In the genomic region with DNA sequence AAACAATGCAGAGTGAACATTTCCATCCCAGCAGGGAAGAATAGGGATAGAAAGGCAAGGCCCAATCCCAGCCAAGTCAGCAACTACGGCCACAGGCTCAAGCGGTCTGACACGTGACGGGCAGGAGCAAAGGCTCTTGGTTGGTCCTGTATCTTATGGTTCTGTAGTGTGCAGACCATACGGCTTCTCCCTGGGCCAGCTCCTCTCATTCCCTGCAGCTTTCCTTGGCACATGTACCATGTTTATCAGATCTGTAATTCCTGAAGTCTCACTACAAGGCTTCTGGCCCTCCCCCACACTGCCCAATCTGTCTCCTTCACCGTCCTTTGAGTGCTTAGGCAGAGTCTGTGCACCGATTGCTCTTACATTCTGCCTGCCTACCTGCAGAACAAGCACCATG, we compare ENCODE assay signal across 6 mouse cellular contexts.
"Had no signal": no experiment of that assay in that cellular context is flagged by ENCODE, and none has a peak within 500 bp of the region (broad histone marks: within the 10 kb centered on the region; RNA-seq: fewer than 3 reads in every experiment).

No protein-coding gene starts in this region.

- DNase-seq: kidney, postnatal 36 days; liver; liver, embryonic 13.5 days; liver, postnatal 0 days; right cerebral cortex, postnatal 25 days; thymus, postnatal 4 days had no signal
